Mouse (Mus musculus) lung, embryonic 14.5 days (tissue): ENCODE results near the gene Six2. TPM values are rescaled to one million over a fixed set of nuclear protein-coding genes. Genes with fewer than 3 reads are reported as not detected.

Experiments
- ATAC-seq: fragments of 200-750 bp; cut with Nextera tagmentation; 2 replicates; pipeline ENCODE4 v1.8.0; 2017; ENCODE audit warnings: mild to moderate bottlenecking, moderate TSS enrichment, moderate library complexity; ENCODE audit not compliant: insufficient read depth
- DNase-seq: peaks from one replicate; pipeline ENCODE4 v3.0.0-alpha.2; 2015
- H3K27ac ChIP-seq: fragments of 300-500 bp; sonication (generic); 2 replicates; pipeline ENCODE4 v1.5.1; 2014; ENCODE audit warnings: low read depth, mild to moderate bottlenecking, moderate library complexity
- H3K27me3 ChIP-seq: fragments of 300-500 bp; sonication (generic); 2 replicates; pipeline ENCODE4 v1.6.1; 2014; ENCODE audit warnings: low read length, control low read depth; ENCODE audit not compliant: insufficient read depth
- H3K36me3 ChIP-seq: fragments of 300-500 bp; sonication (generic); 2 replicates; pipeline ENCODE4 v1.6.1; 2014; ENCODE audit warnings: control low read depth; ENCODE audit not compliant: insufficient read depth
- H3K4me1 ChIP-seq: fragments of 300-500 bp; sonication (generic); 2 replicates; pipeline ENCODE4 v1.6.1; 2014; ENCODE audit warnings: antibody characterized with exemption, control low read depth; ENCODE audit not compliant: insufficient read depth
- H3K4me2 ChIP-seq: fragments of 300-500 bp; sonication (generic); 2 replicates; pipeline ENCODE4 v1.6.1; 2014; ENCODE audit warnings: mild to moderate bottlenecking
- H3K4me3 ChIP-seq: fragments of 300-500 bp; sonication (generic); 2 replicates; pipeline ENCODE4 v1.5.1; 2014; ENCODE audit warnings: low read depth, low read length
- H3K9ac ChIP-seq: fragments of 300-500 bp; sonication (generic); 2 replicates; pipeline ENCODE4 v1.6.1; 2014
- H3K9me3 ChIP-seq: fragments of 300-500 bp; sonication (generic); 2 replicates; pipeline ENCODE4 v1.6.1; 2016; ENCODE audit warnings: low read depth, low read length, control low read depth
- CTCF ChIP-seq: IDR thresholded peaks from 2 replicates; pipeline ENCODE4 v1.5.1; 2016; ENCODE audit warnings: antibody characterized with exemption, low read depth
- WGBS: fragments of 180-500 bp; shearing (Covaris S2); extraction: QIAGEN DNeasy Blood & Tissue Kit; methylation state at CpG from one replicate; pipeline ENCODE4 v1.1.7; 2014; 5-methylcytosine and 5-hydroxymethylcytosine counted together
- polyA plus RNA-seq: library from polyadenylated mRNA; unstranded; fragments of >200 nt; fragmentation: Nextera tagmentation; extraction: Ambion mirVana; gene quantifications from 2 replicates; pipeline ENCODE4 v1.2.1, GENCODE M21; 2014

Gene Six2
- polyA plus RNA-seq, 1 experiment from 2014 or later: not detected

DNA sequence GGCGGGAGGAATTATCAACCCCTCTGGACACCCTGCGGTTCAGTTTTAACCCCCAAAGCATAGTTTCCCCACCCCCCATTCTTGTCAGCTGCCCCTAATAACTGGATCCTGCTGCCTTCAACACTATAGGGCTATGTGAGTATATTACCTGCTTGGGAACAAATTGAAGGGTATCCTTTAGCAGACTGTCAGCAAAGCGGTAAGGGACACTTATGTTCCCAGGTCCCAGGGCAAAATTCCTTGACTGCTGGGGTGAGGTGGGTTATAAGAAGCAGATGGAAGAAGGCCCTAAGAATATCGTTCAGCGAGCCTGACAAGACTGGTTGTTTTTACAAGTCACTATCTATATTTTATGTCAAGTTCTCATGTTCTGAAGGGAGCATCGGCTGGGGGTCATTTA lies 6.3 kb downstream of the Six2 start:
- ATAC-seq (no peak), DNase-seq (no peak)
- Histone ChIP-seq H3K4me1 (no peaks in the 10 kb centered on the region), H3K4me3 (no peak overlapping the region), H3K27ac (no peak overlapping the region), H3K9ac (no peak overlapping the region), H3K4me2 (no peak overlapping the region), H3K36me3 (no peaks in the 10 kb centered on the region), H3K27me3 (peaks cover 88% of the 10 kb centered on the region), H3K9me3 (no peaks in the 10 kb centered on the region)
- 12% methylated on average over 6 of the region's 6 CpGs for WGBS
- TF ChIP-seq CTCF: no peak

DNA sequence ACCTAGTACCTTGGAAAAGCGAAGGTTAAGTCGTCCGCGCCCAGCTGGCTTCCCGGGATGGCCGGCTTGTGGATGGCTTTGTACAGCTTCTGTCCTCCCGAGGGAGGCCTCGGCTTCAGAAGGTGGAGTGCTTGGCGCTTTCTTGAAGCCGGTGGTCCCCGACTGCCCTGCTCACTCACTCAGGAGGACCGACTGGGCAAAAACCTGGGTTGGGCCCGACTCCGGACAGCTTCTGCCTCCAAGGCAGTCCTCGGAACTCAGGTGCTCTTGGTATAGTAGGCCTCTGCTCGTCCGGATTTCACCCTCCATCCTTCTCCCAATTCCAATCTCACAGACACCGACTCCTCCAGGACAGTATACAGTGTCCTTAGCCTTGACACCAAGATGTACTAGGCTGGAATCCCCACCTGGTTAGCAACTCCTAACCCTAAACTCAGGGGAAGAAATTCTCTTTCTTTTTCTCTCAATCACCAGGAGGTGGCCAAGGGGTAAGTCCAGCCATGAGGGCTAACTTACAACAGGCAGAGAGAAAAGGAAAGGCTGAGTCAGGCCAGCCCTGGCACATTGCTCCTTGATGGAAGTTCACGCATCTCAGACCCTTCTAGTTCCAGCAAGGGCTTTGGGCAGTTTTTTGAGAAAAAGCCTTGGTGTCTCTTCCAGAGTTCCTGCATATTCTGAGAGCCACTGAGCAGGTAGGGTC lies 7.1 kb downstream of the Six2 start:
- Histone ChIP-seq H3K4me3 (peak overlapping the region; percentile 6; the same call in 1 of the 2 replicates), H3K36me3 (no peaks in the 10 kb centered on the region), H3K4me1 (no peaks in the 10 kb centered on the region), H3K9me3 (no peaks in the 10 kb centered on the region), H3K27ac (no peak overlapping the region), H3K4me2 (no peak overlapping the region), H3K9ac (no peak overlapping the region), H3K27me3 (peaks cover 81% of the 10 kb centered on the region)
- TF ChIP-seq CTCF: no peak
- ATAC-seq: no peak
- no peak for DNase-seq
- WGBS: 7% methylated on average over 19 of the region's 19 CpGs

DNA sequence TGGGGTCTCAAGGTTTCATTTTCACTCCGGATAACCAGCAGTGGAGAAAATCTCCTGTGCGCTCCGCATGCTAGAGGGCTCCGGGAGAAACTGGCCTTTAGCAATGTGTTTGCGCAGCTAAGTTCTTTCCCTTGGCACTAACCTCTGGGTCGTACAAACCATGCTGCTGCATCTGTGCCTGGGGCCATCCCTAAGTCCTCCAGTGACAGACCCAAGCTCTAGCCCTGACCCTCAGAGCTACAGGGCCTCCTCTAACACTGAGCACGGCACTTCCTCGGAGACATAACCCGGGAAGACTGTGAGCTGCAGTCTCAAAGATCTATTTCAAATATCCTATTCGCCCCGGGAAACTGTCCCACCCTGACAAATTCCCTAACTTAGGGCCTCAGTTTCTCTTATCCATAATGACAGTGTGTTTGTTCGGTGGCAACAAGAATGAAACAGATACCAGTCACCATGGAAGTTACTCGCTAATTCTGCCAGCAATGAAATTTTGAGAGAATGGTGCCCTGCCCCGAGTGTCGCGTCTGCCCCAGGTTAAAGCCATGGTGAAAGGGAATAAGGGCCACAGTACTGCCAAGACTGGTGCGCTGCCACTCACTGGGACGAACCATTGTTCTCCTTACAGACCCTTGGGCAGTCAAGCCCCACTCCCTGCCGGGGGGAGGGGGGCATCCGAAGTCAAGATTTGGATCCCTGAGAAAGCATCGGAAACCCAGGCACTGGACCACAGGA lies 7.8 kb downstream of the Six2 start:
- Histone ChIP-seq H3K4me3 (peak overlapping the region; percentile 23), H3K36me3 (no peaks in the 10 kb centered on the region), H3K4me2 (peak overlapping the region; percentile 50), H3K9ac (peak overlapping the region; percentile 6), H3K27me3 (peaks cover 77% of the 10 kb centered on the region), H3K27ac (no peak overlapping the region), H3K9me3 (no peaks in the 10 kb centered on the region), H3K4me1 (no peaks in the 10 kb centered on the region)
- ATAC-seq: no peak
- DNase-seq: peak; percentile 25
- TF ChIP-seq CTCF: no peak
- WGBS: 4% methylated on average over 21 of the region's 21 CpGs

DNA sequence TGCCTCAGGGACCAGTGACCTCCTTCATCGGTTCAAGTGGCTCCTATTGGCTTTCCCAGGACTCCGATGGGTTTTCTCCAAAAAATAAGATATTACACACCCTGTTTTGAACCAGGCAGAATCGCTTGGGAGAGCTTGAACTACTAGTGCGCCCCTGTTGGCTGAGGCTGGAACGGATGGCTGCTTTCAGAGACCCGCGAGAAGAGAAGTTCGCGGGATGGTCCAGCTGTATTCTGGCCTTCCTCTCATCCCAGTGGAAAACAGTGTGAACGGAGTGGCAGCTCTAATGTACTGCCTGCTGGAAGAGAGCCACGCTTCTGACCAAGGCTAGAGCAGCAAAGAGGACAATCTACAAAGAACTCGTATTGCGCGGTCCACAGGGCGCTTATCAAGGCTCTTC lies 8.4 kb downstream of the Six2 start:
- H3K36me3 ChIP-seq: no peaks in the 10 kb centered on the region
- DNase-seq (peak; percentile 81), ATAC-seq (peak; percentile 72; the same call in 1 of the 2 replicates)
- no peaks in the 10 kb centered on the region for H3K4me1 ChIP-seq
- no peak overlapping the region for H3K27ac ChIP-seq
- peak overlapping the region; percentile 23 for H3K4me3 ChIP-seq
- H3K27me3 ChIP-seq: peaks cover 70% of the 10 kb centered on the region
- no peaks in the 10 kb centered on the region for H3K9me3 ChIP-seq
- peak overlapping the region; percentile 6; the same call in 1 of the 2 replicates for H3K9ac ChIP-seq
- peak; percentile 60 for TF ChIP-seq CTCF
- 2% methylated on average over 15 of the region's 15 CpGs for WGBS
- peak overlapping the region; percentile 50 for H3K4me2 ChIP-seq

DNA sequence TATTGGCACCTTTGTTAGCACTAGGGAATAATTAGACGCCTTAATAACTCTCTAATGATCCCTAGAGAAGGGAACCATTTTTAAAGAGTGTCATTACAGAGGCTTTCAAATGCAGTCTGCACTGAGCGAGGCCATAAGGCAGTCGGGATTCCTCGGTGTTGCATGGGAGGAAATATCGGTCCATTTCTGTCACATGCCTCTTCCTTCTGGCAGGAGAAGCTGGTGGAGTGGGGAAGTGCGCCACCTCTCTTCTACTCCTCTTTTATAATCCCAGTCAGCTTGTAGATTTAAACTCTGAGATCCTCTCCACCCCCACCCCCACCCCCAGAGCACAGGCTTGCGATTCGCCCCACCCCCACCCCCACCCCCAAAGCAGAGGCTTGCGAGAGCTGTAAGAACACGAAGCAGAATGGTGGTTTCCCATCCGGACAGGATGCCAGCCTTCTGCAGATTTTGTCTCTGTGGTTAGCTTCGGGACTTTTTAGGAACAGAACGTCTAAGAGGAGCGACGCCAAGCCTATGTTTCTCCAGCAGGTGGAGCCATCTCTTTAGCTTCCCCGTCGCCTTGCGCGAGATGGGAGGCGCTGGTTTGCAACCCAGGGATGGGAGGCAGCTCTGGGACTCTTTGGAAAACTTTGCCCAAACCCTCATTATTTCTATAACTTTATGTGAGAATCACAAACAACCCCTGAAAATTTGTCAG lies 23.3 kb downstream of the Six2 start:
- Histone ChIP-seq H3K4me2 (peak overlapping the region; percentile 52), H3K27me3 (peaks cover 17% of the 10 kb centered on the region; the same call in 1 of the 2 replicates), H3K4me3 (peak overlapping the region; percentile 20), H3K4me1 (no peaks in the 10 kb centered on the region), H3K36me3 (no peaks in the 10 kb centered on the region), H3K9ac (no peak overlapping the region), H3K9me3 (no peaks in the 10 kb centered on the region), H3K27ac (no peak overlapping the region)
- WGBS: 3% methylated on average over 20 of the region's 20 CpGs
- ATAC-seq (peak; percentile 75; the same call in 1 of the 2 replicates), DNase-seq (peak; percentile 94)
- TF ChIP-seq CTCF: peak; percentile 90

DNA sequence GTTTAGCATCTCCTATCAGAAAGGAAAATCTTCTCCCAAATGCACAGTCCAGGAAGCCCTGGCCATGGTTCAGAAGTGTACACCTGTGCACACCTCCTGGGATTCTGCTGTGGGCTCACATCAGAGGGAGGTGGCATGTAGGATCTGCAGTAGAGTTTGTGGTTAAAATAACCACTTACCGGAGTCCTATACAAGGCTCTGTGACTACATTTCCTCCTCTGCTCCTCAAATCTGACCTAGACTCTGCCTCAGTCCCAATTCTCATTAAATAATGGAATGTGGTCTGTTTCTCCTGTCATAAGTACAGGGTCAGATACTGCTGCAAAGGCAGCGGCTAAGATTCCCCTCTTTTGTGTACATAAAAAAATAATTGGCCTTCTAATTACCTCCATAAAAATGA lies 23.9 kb downstream of the Six2 start:
- no peak for TF ChIP-seq CTCF
- no peak overlapping the region for H3K4me3 ChIP-seq
- no peaks in the 10 kb centered on the region for H3K4me1 ChIP-seq
- 21% methylated on average over 2 of the region's 2 CpGs for WGBS
- H3K9me3 ChIP-seq: no peaks in the 10 kb centered on the region
- peaks cover 17% of the 10 kb centered on the region; the same call in 1 of the 2 replicates for H3K27me3 ChIP-seq
- no peaks in the 10 kb centered on the region for H3K36me3 ChIP-seq
- H3K9ac ChIP-seq: no peak overlapping the region
- ATAC-seq (no peak), DNase-seq (no peak)
- no peak overlapping the region for H3K27ac ChIP-seq
- peak overlapping the region; percentile 52 for H3K4me2 ChIP-seq

DNA sequence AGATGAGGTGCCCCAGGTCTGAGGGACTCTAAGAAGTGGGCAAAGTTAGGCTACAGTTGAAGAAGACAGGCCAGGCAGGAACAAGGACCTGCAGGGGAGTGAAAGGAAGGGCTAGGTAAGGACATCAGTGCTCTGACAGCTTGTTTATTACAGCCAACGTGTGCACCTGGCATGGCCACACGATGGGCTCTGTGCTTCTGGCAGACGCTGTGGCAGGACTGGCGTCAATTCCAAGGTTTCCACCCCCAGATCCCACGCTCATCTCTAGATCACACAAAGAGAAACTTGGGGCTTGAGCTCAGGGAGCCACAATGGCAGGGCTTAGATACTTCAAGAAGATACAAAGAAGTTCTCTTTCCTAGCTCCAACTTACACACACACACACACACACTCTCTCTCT lies 26.6 kb downstream of the Six2 start:
- no peaks in the 10 kb centered on the region for H3K4me1 ChIP-seq
- no peaks in the 10 kb centered on the region for H3K9me3 ChIP-seq
- WGBS: 48% methylated on average over 5 of the region's 5 CpGs
- H3K9ac ChIP-seq: no peak overlapping the region
- DNase-seq: no peak
- peaks cover 17% of the 10 kb centered on the region; the same call in 1 of the 2 replicates for H3K27me3 ChIP-seq
- H3K36me3 ChIP-seq: no peaks in the 10 kb centered on the region
- H3K4me2 ChIP-seq: no peak overlapping the region
- ATAC-seq: no peak
- no peak overlapping the region for H3K4me3 ChIP-seq
- TF ChIP-seq CTCF: no peak
- H3K27ac ChIP-seq: no peak overlapping the region
